Mouse (Mus musculus) limb, embryonic 13.5 days (tissue): ENCODE data around the gene Cntn3. TPM values are rescaled to one million over a fixed set of nuclear protein-coding genes. Genes with fewer than 3 reads are reported as not detected.

ENCODE experiments used
- ATAC-seq: fragments of 200-750 bp; cut with Nextera tagmentation; 2 replicates; pipeline ENCODE4 v1.8.0; 2017; ENCODE audit warnings: low read depth, moderate number of reproducible peaks, moderate TSS enrichment; ENCODE audit not compliant: low FRiP score
- H3K27ac ChIP-seq: fragments of 300-500 bp; sonication (generic); 2 replicates; pipeline ENCODE4 v1.5.1; 2015; ENCODE audit warnings: inconsistent platforms, mild to moderate bottlenecking, moderate library complexity
- H3K27me3 ChIP-seq: fragments of 300-500 bp; sonication (generic); 2 replicates; pipeline ENCODE4 v1.6.1; 2015; ENCODE audit warnings: mild to moderate bottlenecking, inconsistent platforms
- H3K36me3 ChIP-seq: fragments of 300-500 bp; sonication (generic); 2 replicates; pipeline ENCODE4 v1.6.1; 2015; ENCODE audit warnings: inconsistent platforms, mild to moderate bottlenecking, moderate library complexity
- H3K4me1 ChIP-seq: fragments of 300-500 bp; sonication (generic); 2 replicates; pipeline ENCODE4 v1.6.1; 2015; ENCODE audit warnings: inconsistent platforms
- H3K4me2 ChIP-seq: fragments of 300-500 bp; sonication (generic); replicated peaks from 2 replicates; pipeline ENCODE4 v1.6.1; 2015; ENCODE audit warnings: inconsistent platforms, mild to moderate bottlenecking, moderate library complexity
- H3K4me3 ChIP-seq: fragments of 300-500 bp; sonication (generic); 2 replicates; pipeline ENCODE4 v1.5.1; 2015; ENCODE audit warnings: moderate library complexity, mild to moderate bottlenecking, inconsistent platforms
- H3K9ac ChIP-seq: fragments of 300-500 bp; sonication (generic); 2 replicates; pipeline ENCODE4 v1.6.1; 2015; ENCODE audit warnings: mild to moderate bottlenecking, inconsistent platforms
- H3K9me3 ChIP-seq: fragments of 300-500 bp; sonication (generic); 2 replicates; pipeline ENCODE4 v1.6.1; 2016; ENCODE audit warnings: inconsistent platforms
- WGBS: fragments of 180-500 bp; shearing (Covaris S2); methylation state at CpG from one replicate; pipeline ENCODE4 v1.1.7; 2015; 5-methylcytosine and 5-hydroxymethylcytosine counted together
- polyA plus RNA-seq: library from polyadenylated mRNA; unstranded; fragments of >200 nt; fragmentation: Nextera tagmentation; extraction: Ambion mirVana; gene quantifications from 2 replicates; pipeline ENCODE4 v1.2.1, GENCODE M21; 2015

Gene Cntn3
- polyA plus RNA-seq, 1 experiment from 2014 or later = 1.9 TPM

GRCm38 (mm10) chr6:102555814-102556437 is 17.0 kb downstream of the Cntn3 start:
- Histone ChIP-seq H3K4me2 (no peak overlapping the region), H3K27me3 (no peaks in the 10 kb centered on the region), H3K9me3 (no peaks in the 10 kb centered on the region), H3K4me3 (no peak overlapping the region), H3K27ac (no peak overlapping the region), H3K4me1 (no peaks in the 10 kb centered on the region), H3K9ac (no peak overlapping the region), H3K36me3 (no peaks in the 10 kb centered on the region)
- 90% methylated on average over 4 of the region's 4 CpGs for WGBS
- ATAC-seq = no peak

DNA sequence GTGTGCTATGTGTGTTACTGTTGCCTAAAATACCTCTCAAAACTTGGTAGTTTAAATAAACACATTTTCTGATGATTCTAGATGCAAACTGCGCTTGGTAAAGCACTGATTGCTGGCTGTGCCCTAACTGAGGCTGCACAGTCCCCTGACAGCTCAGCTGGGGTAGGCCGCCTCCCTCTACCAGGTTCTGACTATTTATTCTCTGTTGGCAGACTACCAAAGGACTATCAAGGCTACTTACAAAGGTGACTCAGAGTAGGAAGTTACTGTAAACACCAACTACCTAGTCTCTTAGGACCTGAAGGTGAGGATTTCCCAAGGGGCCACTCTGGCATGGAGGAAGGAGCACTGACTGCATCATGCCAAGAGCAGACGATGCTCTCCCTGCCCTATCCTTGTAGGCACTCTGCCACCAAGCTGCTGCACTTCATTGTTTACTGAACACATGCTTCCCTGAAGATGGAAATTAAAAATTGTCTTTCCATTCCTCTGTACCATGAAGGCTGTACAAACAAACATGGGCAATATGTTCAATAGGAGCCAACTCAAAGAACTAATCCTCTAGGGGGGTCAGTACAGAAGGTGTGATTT is 17.7 kb downstream of the Cntn3 start:
- Histone ChIP-seq H3K36me3 (no peaks in the 10 kb centered on the region), H3K4me2 (no peak overlapping the region), H3K4me3 (no peak overlapping the region), H3K27ac (no peak overlapping the region), H3K9ac (no peak overlapping the region), H3K9me3 (no peaks in the 10 kb centered on the region), H3K27me3 (no peaks in the 10 kb centered on the region), H3K4me1 (no peaks in the 10 kb centered on the region)
- 86% methylated on average over 3 of the region's 3 CpGs for WGBS
- ATAC-seq = no peak

GRCm38 (mm10) chr6:102541633-102542412 is 31.1 kb downstream of the Cntn3 start:
- H3K9ac ChIP-seq = no peak overlapping the region
- H3K4me1 ChIP-seq = no peaks in the 10 kb centered on the region
- no peak overlapping the region for H3K4me2 ChIP-seq
- no peak overlapping the region for H3K4me3 ChIP-seq
- ATAC-seq = no peak
- H3K36me3 ChIP-seq = no peaks in the 10 kb centered on the region
- no peaks in the 10 kb centered on the region for H3K27me3 ChIP-seq
- no peak overlapping the region for H3K27ac ChIP-seq
- WGBS = 82% methylated on average over 7 of the region's 7 CpGs
- no peaks in the 10 kb centered on the region for H3K9me3 ChIP-seq

DNA sequence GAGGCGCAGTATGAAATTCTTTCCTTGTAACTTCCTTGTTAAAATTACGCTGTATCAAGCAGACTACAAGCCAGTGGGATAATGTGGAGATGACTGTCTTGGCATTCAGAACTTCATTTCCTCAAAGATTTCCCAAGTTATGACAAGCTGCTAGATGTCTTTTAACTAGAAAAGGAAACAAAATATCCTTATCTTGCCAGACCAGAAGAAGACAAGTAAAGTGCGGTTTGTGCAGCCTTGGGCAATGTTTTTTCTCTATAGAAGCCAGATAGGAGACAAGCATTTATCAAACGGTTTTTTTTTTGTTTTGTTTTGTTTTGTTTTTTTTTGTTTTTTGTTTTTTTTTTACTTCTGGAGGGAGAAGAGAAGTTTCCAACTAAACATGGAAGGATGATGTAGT is 37.3 kb downstream of the Cntn3 start:
- Histone ChIP-seq H3K27me3 (no peaks in the 10 kb centered on the region), H3K36me3 (no peaks in the 10 kb centered on the region), H3K4me1 (no peaks in the 10 kb centered on the region), H3K27ac (no peak overlapping the region), H3K9ac (no peak overlapping the region), H3K4me2 (no peak overlapping the region), H3K4me3 (no peak overlapping the region), H3K9me3 (no peaks in the 10 kb centered on the region)
- WGBS = 80% methylated on average over 4 of the region's 4 CpGs
- ATAC-seq = no peak

DNA sequence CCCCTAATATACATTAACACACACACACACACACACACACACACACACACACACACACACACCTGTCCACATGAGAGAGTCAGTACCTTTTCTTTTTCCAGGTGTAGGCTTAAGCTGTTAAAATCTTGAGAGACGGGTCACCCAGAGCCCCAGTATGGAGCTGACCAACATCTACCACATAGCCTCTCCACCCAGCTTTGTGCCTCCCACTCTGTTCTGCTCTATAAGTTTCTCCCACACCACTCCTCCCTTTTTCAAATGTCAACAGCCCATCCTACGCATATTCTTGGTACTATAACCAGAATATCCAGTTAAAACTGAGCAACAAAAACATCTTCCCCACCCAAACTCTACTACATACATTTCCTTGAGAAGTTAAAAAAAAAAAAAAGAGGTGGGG is 49.9 kb downstream of the Cntn3 start:
- Histone ChIP-seq H3K4me1 (no peaks in the 10 kb centered on the region), H3K27ac (no peak overlapping the region), H3K27me3 (no peaks in the 10 kb centered on the region), H3K4me2 (no peak overlapping the region), H3K36me3 (no peaks in the 10 kb centered on the region), H3K4me3 (no peak overlapping the region), H3K9me3 (no peaks in the 10 kb centered on the region), H3K9ac (no peak overlapping the region)
- 74% methylated on average over 2 of the region's 2 CpGs for WGBS
- ATAC-seq = no peak

GRCm38 (mm10) chr6:102520977-102521376 is 51.9 kb downstream of the Cntn3 start:
- no peak overlapping the region for H3K9ac ChIP-seq
- 48% methylated on average over 2 of the region's 2 CpGs for WGBS
- H3K4me2 ChIP-seq = no peak overlapping the region
- H3K9me3 ChIP-seq = no peaks in the 10 kb centered on the region
- H3K27me3 ChIP-seq = no peaks in the 10 kb centered on the region
- no peaks in the 10 kb centered on the region for H3K36me3 ChIP-seq
- ATAC-seq = no peak
- H3K4me3 ChIP-seq = no peak overlapping the region
- H3K4me1 ChIP-seq = no peaks in the 10 kb centered on the region
- H3K27ac ChIP-seq = no peak overlapping the region

DNA sequence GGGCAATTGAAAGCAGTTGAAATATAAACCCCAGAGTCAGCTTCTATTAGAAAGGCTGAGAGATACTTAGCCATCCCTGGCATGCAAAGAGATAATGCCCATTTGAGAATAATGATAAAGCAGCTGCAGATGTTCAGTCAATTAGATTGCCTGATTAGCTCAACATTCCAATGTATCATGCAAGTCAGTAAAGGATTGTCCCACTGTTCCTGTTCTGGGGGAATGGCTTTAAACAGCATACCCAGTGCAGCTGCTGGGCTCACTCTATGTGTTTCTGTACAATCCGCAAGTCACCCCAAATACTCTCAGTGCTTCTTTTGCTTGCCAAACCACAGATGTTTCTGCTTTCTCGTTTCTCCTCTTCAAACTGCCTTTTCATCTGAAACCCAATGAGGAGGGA is 57.7 kb downstream of the Cntn3 start:
- Histone ChIP-seq H3K36me3 (no peaks in the 10 kb centered on the region), H3K4me2 (no peak overlapping the region), H3K9ac (no peak overlapping the region), H3K9me3 (no peaks in the 10 kb centered on the region), H3K4me1 (no peaks in the 10 kb centered on the region), H3K27me3 (no peaks in the 10 kb centered on the region), H3K4me3 (no peak overlapping the region), H3K27ac (no peak overlapping the region)
- 66% methylated on average over 2 of the region's 2 CpGs for WGBS
- no peak for ATAC-seq

- 38% methylated on average over 1 of the region's 1 CpGs for whole genome bisulfite sequencing
- no peak overlapping the region for H3K9ac ChIP-seq
- H3K4me3 ChIP-seq = no peak overlapping the region
- no peak overlapping the region for H3K4me2 ChIP-seq
- H3K4me1 ChIP-seq = no peaks in the 10 kb centered on the region
- no peak for ATAC-seq
- H3K9me3 ChIP-seq = no peaks in the 10 kb centered on the region
- no peaks in the 10 kb centered on the region for H3K27me3 ChIP-seq
- H3K36me3 ChIP-seq = no peaks in the 10 kb centered on the region
- H3K27ac ChIP-seq = no peak overlapping the region
These were observed 60.8 kb downstream of the Cntn3 start for GRCm38 (mm10) chr6:102512085-102512484.

DNA sequence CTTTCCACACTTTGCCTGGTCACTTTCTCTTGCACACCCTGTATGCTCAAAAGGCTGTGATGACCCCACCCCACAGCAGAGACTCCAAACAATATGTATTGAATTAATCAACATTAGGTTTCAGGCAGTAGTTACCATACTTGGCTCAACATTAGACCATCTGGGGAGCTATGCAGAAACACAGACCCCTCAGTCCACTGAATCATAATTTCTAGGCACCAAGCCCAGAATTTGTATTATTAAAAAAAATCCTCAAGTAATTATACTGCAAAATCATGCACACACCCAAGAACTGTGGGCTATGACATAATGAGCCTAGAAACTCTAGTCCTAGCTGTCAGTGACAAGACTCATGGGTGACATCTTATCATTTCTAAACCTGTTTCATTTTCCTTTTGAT is 87.4 kb downstream of the Cntn3 start:
- Histone ChIP-seq H3K4me2 (no peak overlapping the region), H3K4me1 (no peaks in the 10 kb centered on the region), H3K36me3 (no peaks in the 10 kb centered on the region), H3K9ac (no peak overlapping the region), H3K4me3 (no peak overlapping the region), H3K27ac (no peak overlapping the region), H3K9me3 (no peaks in the 10 kb centered on the region), H3K27me3 (no peaks in the 10 kb centered on the region)
- peak; percentile 61; the same call in 1 of the 2 replicates for ATAC-seq

GRCm38 (mm10) chr6:102478320-102479080 is 94.4 kb downstream of the Cntn3 start:
- H3K27ac ChIP-seq = no peak overlapping the region
- H3K9me3 ChIP-seq = no peaks in the 10 kb centered on the region
- H3K27me3 ChIP-seq = no peaks in the 10 kb centered on the region
- no peaks in the 10 kb centered on the region for H3K4me1 ChIP-seq
- H3K9ac ChIP-seq = no peak overlapping the region
- no peak overlapping the region for H3K4me2 ChIP-seq
- H3K4me3 ChIP-seq = no peak overlapping the region
- 72% methylated on average over 8 of the region's 8 CpGs for WGBS
- peak; percentile 28; the same call in 1 of the 2 replicates for ATAC-seq
- no peaks in the 10 kb centered on the region for H3K36me3 ChIP-seq

- H3K27ac ChIP-seq = no peak overlapping the region
- H3K9me3 ChIP-seq = no peaks in the 10 kb centered on the region
- H3K36me3 ChIP-seq = no peaks in the 10 kb centered on the region
- no peak overlapping the region for H3K4me2 ChIP-seq
- WGBS = 86% methylated on average over 4 of the region's 4 CpGs
- H3K4me1 ChIP-seq = 0 out of 2 replicates have a peak, but pooled peaks cover 3% of the 10 kb centered on the region
- H3K27me3 ChIP-seq = no peaks in the 10 kb centered on the region
- H3K4me3 ChIP-seq = no peak overlapping the region
- no peak overlapping the region for H3K9ac ChIP-seq
- no peak for ATAC-seq
These were observed 134.5 kb downstream of the Cntn3 start for GRCm38 (mm10) chr6:102438353-102438752.

- no peaks in the 10 kb centered on the region for H3K36me3 ChIP-seq
- no peak overlapping the region for H3K4me2 ChIP-seq
- ATAC-seq = no peak
- H3K27ac ChIP-seq = no peak overlapping the region
- no peaks in the 10 kb centered on the region for H3K27me3 ChIP-seq
- no peak overlapping the region for H3K9ac ChIP-seq
- H3K4me1 ChIP-seq = no peaks in the 10 kb centered on the region
- WGBS = 78% methylated on average over 1 of the region's 1 CpGs
- no peak overlapping the region for H3K4me3 ChIP-seq
- no peaks in the 10 kb centered on the region for H3K9me3 ChIP-seq
These were observed 145.4 kb downstream of the Cntn3 start for GRCm38 (mm10) chr6:102427549-102427948.
